Mouse (Mus musculus): ENCODE data around the gene Dcaf5. TPM values are rescaled to one million over a fixed set of nuclear protein-coding genes. Genes with fewer than 3 reads are reported as not detected.

Gene Dcaf5
- total RNA-seq, 4 experiments from 2014 or later: 60.9 to 78.0 (median 70.8) TPM

Small RNA genes within 50 kb of the gene (microRNA-seq; reads per million reads assigned to microRNA genes)
- gene Mir1843a: 503 to 615 reads per million in 2 experiments

Other genes with a start within 250 kb of the Dcaf5 start
- 100 to 1,000 TPM in 1 of 4 experiments, 10 to 100 TPM in 3; 79.9 to 104 (median 90.3) TPM for gene Actn1, start 176.2 kb downstream of the Dcaf5 start, total RNA-seq (2022)
- gene Exd2, start 26.5 kb upstream of the Dcaf5 start, total RNA-seq (2022): 100 to 1,000 TPM in 2 of 4 experiments, 10 to 100 TPM in 2; 86.5 to 127 (median 106) TPM
- gene Galnt16, start 81.7 kb upstream of the Dcaf5 start, total RNA-seq (2022): 100 to 1,000 TPM; 164 to 194 (median 183) TPM
- gene Slc39a9, start 207.3 kb upstream of the Dcaf5 start, total RNA-seq (2022): 10 to 100 TPM; 35.0 to 43.0 (median 38.3) TPM
- 10 to 100 TPM; 23.9 to 53.3 (median 35.7) TPM for gene Erh, start 207.7 kb upstream of the Dcaf5 start, total RNA-seq (2022)